Mouse (Mus musculus): ENCODE data around the gene Dennd4c. TPM values are rescaled to one million over a fixed set of nuclear protein-coding genes. Genes with fewer than 3 reads are reported as not detected.

The Dennd4c gene
- polyA plus RNA-seq, 1 experiment from 2014 or later, result 3.5 TPM

GRCm38 (mm10) chr4:86725175-86725574 is 23.2 kb upstream of the Dennd4c start:
- Histone ChIP-seq H3K27ac (replicated peaks) (no peak overlapping the region), H3K9me3 (no peaks in the 10 kb centered on the region), H3K4me3 (no peak overlapping the region), H3K27me3 (no peaks in the 10 kb centered on the region), H3K4me2 (replicated peaks) (no peak overlapping the region), H3K4me1 (no peaks in the 10 kb centered on the region), H3K36me3 (no peaks in the 10 kb centered on the region), H3K9ac (replicated peaks) (no peak overlapping the region)
- 83% methylated on average over 4 of the region's 4 CpGs for WGBS
- no peak for ATAC-seq (replicated peaks)

DNA sequence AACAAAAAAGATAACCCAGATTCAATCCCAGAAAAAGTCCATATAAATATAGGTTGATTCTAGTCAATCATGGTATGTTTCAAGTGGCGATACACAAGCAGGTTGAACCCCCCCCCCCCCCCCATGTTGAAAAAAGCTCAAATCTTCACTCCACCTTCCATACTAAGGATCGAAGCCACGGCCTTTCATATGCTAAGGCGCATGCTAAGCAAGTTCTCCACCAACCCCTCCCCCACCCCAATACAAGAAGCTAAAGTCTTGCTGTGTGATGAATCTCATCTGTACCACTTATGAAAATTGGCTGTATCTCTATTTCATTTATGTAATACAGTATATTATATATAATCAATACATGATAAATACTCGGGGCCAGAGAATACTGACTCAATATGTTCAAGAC is 22.2 kb upstream of the Dennd4c start:
- no peak for ATAC-seq (replicated peaks)
- Histone ChIP-seq H3K36me3 (no peaks in the 10 kb centered on the region), H3K4me2 (replicated peaks) (no peak overlapping the region), H3K27ac (replicated peaks) (no peak overlapping the region), H3K4me3 (no peak overlapping the region), H3K27me3 (no peaks in the 10 kb centered on the region), H3K9me3 (no peaks in the 10 kb centered on the region), H3K4me1 (no peaks in the 10 kb centered on the region), H3K9ac (replicated peaks) (no peak overlapping the region)
- WGBS, result 88% methylated on average over 5 of the region's 5 CpGs

- H3K9ac ChIP-seq (replicated peaks), result no peak overlapping the region
- no peak for ATAC-seq (replicated peaks)
- WGBS, result 92% methylated on average over 6 of the region's 6 CpGs
Observed at GRCm38 (mm10) chr4:86729829-86730228, 18.5 kb upstream of the Dennd4c start.

DNA sequence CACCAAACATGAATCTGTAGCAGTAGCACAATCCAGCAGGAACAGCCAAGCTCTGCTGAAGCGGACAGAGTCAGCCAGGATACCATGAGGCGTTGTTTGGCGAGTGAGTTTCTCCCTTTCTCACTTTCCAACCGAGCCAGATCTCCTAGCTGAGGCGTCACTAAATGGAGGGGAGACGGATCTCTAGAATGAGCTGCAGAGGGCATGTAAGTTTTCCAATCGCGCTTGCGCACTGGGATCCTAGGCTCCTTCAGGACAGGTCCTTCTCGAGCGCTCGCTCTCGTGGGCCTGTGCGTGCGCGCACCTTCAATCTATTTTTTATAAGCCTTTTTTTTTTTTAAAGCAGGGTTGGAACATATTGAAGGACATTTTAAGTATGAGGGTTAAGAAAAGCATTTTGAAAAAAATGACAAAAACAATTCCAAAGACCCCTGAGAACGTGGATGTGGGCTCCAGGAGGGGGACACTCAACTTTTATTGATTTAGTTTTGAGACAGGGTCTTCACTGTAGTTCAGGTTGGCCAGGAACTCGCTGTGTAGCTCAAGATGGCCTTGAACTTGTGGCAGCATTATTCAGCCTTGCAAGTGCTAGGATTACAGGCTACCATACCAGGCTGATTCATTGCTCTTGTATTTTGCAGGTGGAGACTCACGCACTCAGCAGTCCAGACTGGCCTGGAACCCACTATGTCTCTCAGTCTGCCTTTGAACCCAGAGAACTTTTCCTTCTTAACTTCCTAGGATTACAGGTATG is 14.1 kb upstream of the Dennd4c start:
- H3K4me2 ChIP-seq (replicated peaks), result no peak overlapping the region
- H3K4me1 ChIP-seq, result no peaks in the 10 kb centered on the region
- no peak overlapping the region for H3K27ac ChIP-seq (replicated peaks)
- H3K27me3 ChIP-seq, result no peaks in the 10 kb centered on the region
- WGBS, result 88% methylated on average over 19 of the region's 19 CpGs
- no peaks in the 10 kb centered on the region for H3K36me3 ChIP-seq
- no peaks in the 10 kb centered on the region for H3K9me3 ChIP-seq
- ATAC-seq (replicated peaks), result no peak
- H3K4me3 ChIP-seq, result no peak overlapping the region
- no peak overlapping the region for H3K9ac ChIP-seq (replicated peaks)

More at GRCm38 (mm10) chr4:86729829-86730228, 18.5 kb upstream of the Dennd4c start:
- Histone ChIP-seq H3K27ac (replicated peaks) (no peak overlapping the region), H3K4me3 (no peak overlapping the region), H3K4me2 (replicated peaks) (no peak overlapping the region), H3K9me3 (no peaks in the 10 kb centered on the region), H3K4me1 (no peaks in the 10 kb centered on the region), H3K27me3 (no peaks in the 10 kb centered on the region), H3K36me3 (no peaks in the 10 kb centered on the region)

DNA sequence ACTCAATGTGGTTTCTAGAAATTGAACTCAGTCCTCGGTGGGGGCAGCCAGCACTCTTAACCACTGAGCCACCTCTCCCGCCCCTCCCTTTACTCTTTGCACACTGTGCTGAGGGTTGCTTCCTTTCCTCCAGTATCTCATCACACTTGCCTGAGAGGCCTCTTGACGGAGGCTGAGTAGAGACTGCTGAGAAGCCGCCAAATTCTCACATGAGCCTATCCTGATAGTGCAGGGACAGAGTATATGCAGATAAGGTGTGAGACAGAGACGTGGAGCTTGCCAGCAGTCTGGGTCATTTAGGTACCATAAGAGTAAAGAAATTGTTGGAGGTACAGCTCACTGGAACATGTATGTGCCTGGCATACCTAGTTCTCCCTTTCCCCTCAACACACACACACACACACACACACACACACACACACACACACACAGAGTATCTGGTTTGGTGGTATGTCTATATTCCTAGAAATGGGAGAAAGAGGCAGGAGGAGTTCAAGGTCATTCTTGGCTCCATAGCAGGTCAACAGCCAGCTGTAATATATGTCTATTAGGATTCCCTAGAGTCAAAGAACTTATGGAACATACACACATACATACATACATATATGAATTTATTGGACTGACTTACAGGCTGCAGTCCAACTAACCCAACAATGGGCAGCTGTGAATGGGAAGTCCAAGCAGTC is 8.9 kb upstream of the Dennd4c start:
- no peaks in the 10 kb centered on the region for H3K27me3 ChIP-seq
- 87% methylated on average over 5 of the region's 5 CpGs for WGBS

DNA sequence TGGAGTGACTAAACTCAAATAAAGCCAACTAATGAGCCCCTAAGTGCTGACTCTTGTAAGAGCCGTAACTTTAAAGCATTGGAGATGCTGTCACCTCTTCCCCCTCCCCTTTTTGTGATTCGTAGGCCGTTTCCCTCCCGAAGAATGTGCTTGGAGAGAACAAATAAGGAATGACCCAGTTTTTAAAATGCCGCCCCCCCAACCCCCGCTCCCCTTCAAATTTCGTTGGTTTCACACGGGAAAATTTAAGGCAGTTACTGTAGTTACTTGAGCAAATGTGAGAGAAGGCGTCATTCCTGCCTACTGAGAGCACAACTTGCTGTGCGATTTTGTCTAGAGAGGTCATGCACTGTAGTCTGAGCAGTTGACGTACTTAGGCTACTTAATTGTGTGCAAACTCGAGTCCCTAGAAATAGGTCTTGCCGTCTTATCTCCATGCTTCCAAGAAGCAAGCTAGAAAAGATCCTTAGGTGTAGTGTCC is 1.0 kb downstream of the Dennd4c start:
- H3K4me3 ChIP-seq, result peak overlapping the region; percentile 97
- H3K9ac ChIP-seq (replicated peaks), result peak overlapping the region; percentile 99
- H3K4me2 ChIP-seq (replicated peaks), result peak overlapping the region; percentile 93
- peaks cover 14% of the 10 kb centered on the region for H3K4me1 ChIP-seq
- no peaks in the 10 kb centered on the region for H3K36me3 ChIP-seq
- 2% methylated on average over 13 of the region's 13 CpGs for WGBS
- no peaks in the 10 kb centered on the region for H3K27me3 ChIP-seq
- H3K27ac ChIP-seq (replicated peaks), result no peak overlapping the region
- H3K9me3 ChIP-seq, result no peaks in the 10 kb centered on the region
- ATAC-seq (replicated peaks), result no peak; the same call in 1 of the 2 replicates

More for the DNA sequence above, 8.9 kb upstream of the Dennd4c start:
- no peak overlapping the region for H3K9ac ChIP-seq (replicated peaks)
- H3K9me3 ChIP-seq, result no peaks in the 10 kb centered on the region
- H3K27ac ChIP-seq (replicated peaks), result no peak overlapping the region
- H3K4me3 ChIP-seq, result no peak overlapping the region
- no peak overlapping the region for H3K4me2 ChIP-seq (replicated peaks)
- ATAC-seq (replicated peaks), result no peak
- no peaks in the 10 kb centered on the region for H3K4me1 ChIP-seq
- no peaks in the 10 kb centered on the region for H3K36me3 ChIP-seq

DNA sequence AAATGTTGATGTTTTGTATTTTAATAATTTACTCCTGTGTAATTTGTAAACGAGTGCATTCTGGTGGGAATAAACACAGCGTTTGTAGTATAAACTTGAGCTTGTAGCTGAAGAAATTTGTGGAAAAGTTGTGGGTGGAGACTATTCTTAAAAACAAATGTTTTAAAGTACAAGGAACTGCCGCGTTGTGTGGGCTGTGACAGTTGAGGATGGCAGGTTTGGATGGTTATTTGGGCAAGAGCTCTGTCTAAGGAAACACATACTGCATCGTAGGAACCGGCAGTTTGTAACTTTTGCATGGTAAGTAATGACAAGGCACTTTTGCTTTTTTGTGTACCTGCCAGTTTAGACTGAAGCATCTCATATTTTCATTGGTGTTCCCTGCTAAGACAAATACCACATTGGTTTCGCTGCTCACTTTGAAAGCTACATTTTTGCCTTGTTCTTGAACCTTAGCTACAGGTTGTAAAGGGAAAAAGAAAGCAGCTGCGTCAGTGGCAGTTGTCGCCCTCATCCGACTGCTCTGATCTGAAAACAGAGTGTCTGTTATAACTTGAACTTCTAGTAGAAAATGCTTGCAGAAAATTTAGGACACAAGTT is 2.1 kb downstream of the Dennd4c start:
- no peak for ATAC-seq (replicated peaks)
- Histone ChIP-seq H3K4me3 (no peak overlapping the region), H3K27me3 (no peaks in the 10 kb centered on the region), H3K27ac (replicated peaks) (no peak overlapping the region), H3K4me1 (peaks cover 14% of the 10 kb centered on the region), H3K9me3 (no peaks in the 10 kb centered on the region), H3K4me2 (replicated peaks) (no peak overlapping the region; the same call in 1 of the 2 replicates), H3K36me3 (no peaks in the 10 kb centered on the region), H3K9ac (replicated peaks) (no peak overlapping the region)
- WGBS, result 78% methylated on average over 10 of the region's 10 CpGs

GRCm38 (mm10) chr4:86764307-86764706 is 16.0 kb downstream of the Dennd4c start:
- H3K9me3 ChIP-seq, result no peaks in the 10 kb centered on the region
- H3K4me1 ChIP-seq, result no peaks in the 10 kb centered on the region
- no peak overlapping the region for H3K27ac ChIP-seq (replicated peaks)
- H3K9ac ChIP-seq (replicated peaks), result no peak overlapping the region
- no peak for ATAC-seq (replicated peaks)
- no peak overlapping the region for H3K4me2 ChIP-seq (replicated peaks)
- H3K27me3 ChIP-seq, result no peaks in the 10 kb centered on the region
- H3K4me3 ChIP-seq, result no peak overlapping the region
- no peaks in the 10 kb centered on the region for H3K36me3 ChIP-seq

DNA sequence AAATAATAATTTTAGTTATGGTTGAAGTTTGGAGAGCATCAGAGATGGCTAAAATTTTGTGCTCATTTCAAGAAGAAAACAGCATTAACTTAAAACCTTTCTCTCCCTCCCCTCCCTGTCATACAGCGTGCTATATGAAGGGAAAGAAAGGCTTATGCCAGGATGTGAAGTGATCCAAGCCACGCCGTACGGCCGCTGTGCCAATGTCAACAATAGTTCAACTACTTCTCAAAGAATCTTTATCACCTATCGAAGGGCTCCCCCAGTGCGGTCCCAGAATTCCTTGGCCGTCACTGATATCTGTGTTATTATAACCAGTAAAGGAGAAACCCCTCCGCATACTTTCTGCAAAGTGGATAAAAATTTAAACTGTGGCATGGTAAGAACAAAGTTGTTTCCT is 29.2 kb downstream of the Dennd4c start:
- H3K9ac ChIP-seq (replicated peaks), result no peak overlapping the region
- no peak for ATAC-seq (replicated peaks)
- 94% methylated on average over 9 of the region's 9 CpGs for WGBS
- no peaks in the 10 kb centered on the region for H3K4me1 ChIP-seq
- no peak overlapping the region for H3K4me3 ChIP-seq
- no peaks in the 10 kb centered on the region for H3K9me3 ChIP-seq
- no peaks in the 10 kb centered on the region for H3K27me3 ChIP-seq
- no peak overlapping the region for H3K4me2 ChIP-seq (replicated peaks)
- H3K27ac ChIP-seq (replicated peaks), result no peak overlapping the region
- H3K36me3 ChIP-seq, result peaks cover 11% of the 10 kb centered on the region; the same call in 1 of the 2 replicates

DNA sequence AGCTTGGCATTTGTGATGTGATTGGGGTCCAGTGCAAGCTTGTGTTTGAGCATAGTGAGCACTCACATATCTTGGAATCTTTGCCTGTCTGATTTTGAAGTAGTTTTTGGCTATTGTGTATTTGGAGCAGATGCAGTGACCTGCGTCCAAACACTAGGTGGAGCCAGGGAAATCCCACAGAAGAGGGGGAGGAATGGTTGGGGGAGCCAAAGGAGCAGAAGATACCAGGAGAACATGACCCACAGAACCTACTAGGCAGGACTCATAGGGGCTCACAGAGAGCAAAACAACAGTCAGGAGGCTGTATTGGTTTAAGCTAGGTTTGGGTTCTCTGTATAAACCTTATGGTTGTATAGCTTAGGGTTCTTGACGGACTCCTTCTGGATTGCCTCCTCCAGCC is 62.2 kb downstream of the Dennd4c start:
- Histone ChIP-seq H3K4me3 (no peak overlapping the region), H3K27ac (replicated peaks) (no peak overlapping the region), H3K9me3 (no peaks in the 10 kb centered on the region), H3K9ac (replicated peaks) (no peak overlapping the region), H3K4me1 (no peaks in the 10 kb centered on the region), H3K36me3 (peaks cover 2% of the 10 kb centered on the region; the same call in 1 of the 2 replicates), H3K4me2 (replicated peaks) (no peak overlapping the region), H3K27me3 (no peaks in the 10 kb centered on the region)
- 60% methylated on average over 2 of the region's 2 CpGs for WGBS
- no peak for ATAC-seq (replicated peaks)

GRCm38 (mm10) chr4:86814850-86815249 is 66.5 kb downstream of the Dennd4c start:
- H3K27ac ChIP-seq (replicated peaks), result no peak overlapping the region
- H3K36me3 ChIP-seq, result no peaks in the 10 kb centered on the region
- no peak overlapping the region for H3K4me3 ChIP-seq
- H3K4me1 ChIP-seq, result no peaks in the 10 kb centered on the region
- H3K9ac ChIP-seq (replicated peaks), result no peak overlapping the region
- no peak overlapping the region for H3K4me2 ChIP-seq (replicated peaks)
- no peaks in the 10 kb centered on the region for H3K27me3 ChIP-seq
- no peaks in the 10 kb centered on the region for H3K9me3 ChIP-seq
- WGBS, result 91% methylated on average over 3 of the region's 3 CpGs
- ATAC-seq (replicated peaks), result no peak

- no peaks in the 10 kb centered on the region for H3K4me1 ChIP-seq
- H3K27me3 ChIP-seq, result no peaks in the 10 kb centered on the region
- no peak overlapping the region for H3K4me3 ChIP-seq
- no peak overlapping the region for H3K27ac ChIP-seq (replicated peaks)
- no peak for ATAC-seq (replicated peaks)
- 84% methylated on average over 2 of the region's 2 CpGs for WGBS
- H3K36me3 ChIP-seq, result peaks cover 25% of the 10 kb centered on the region
- no peaks in the 10 kb centered on the region for H3K9me3 ChIP-seq
- H3K4me2 ChIP-seq (replicated peaks), result no peak overlapping the region
- H3K9ac ChIP-seq (replicated peaks), result no peak overlapping the region
Observed at GRCm38 (mm10) chr4:86823169-86823568, 74.8 kb downstream of the Dennd4c start.

Data from forebrain, embryonic 15.5 days (tissue).